Mouse (Mus musculus) small intestine, adult 10 weeks (tissue): ENCODE measurements around the gene Galnt11. TPM values are rescaled to one million over a fixed set of nuclear protein-coding genes. Genes with fewer than 3 reads are reported as not detected.

ENCODE experiments used
- polyA plus RNA-seq: library from polyadenylated mRNA; stranded (reverse); fragments of 350-450 nt; fragmentation: Illumina TruSeq; extraction: RNeasy Lipid Tissue Mini Kit (QIAGEN cat#74804); gene quantifications from one replicate; pipeline ENCODE4 v1.2.3, GENCODE M21; 2014; ENCODE audit warnings: low replicate concordance

Gene Galnt11
- 13.2 TPM for polyA plus RNA-seq

GRCm38 (mm10) chr5:25221604-25222003, at the start of gene Galnt11:
Gene Galnt11 (plus strand): TSS chr5:25221904.

GRCm38 (mm10) chr5:25181004-25181531, 40.6 kb upstream of the Galnt11 start, which contains the start of gene Galntl5:
Gene Galntl5 (plus strand): TSS chr5:25181460.

GRCm38 (mm10) chr5:25222752-25223702, 1.3 kb downstream of the Galnt11 start, which contains the start of gene E130116L18Rik:
Gene E130116L18Rik (minus strand): TSS chr5:25223153.

Other genes starting within 250 kb of the Galnt11 start
- 114 TPM for gene Prkag2, start 121.3 kb upstream of the Galnt11 start, polyA plus RNA-seq
- not detected for gene Galntl5, start 40.4 kb upstream of the Galnt11 start, polyA plus RNA-seq
- gene E130116L18Rik, start 1.2 kb downstream of the Galnt11 start, polyA plus RNA-seq, result not detected